Mouse (Mus musculus): ENCODE measurements around the gene Mtch1.

Mtch1 gene

DNA sequence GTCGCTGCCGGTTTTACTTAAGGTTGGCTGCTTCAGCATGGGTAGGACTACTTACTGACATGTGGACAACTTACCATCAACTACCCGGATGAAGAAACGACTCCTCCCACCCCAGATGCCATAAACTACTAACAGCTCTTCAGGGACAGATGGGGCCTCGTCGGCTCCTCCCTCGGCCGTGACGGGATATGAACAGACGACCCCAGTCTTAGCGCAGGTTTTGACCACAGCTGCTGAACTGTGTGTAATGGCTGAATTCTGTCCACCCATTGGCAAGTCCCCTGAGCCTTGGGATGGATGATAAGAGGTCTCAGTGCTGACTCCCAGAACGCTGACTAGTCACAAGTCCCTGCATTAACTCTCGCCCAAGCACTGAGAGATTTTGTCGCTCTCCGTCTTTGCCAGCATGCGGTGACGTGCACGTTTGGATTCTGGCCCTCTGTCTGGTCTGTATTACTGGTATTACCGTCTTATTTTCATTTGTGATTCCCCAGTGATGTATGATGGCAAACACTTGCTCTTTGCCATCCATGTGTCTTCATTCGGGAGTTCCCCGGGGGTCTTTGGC lies 37.6 kb downstream of the Mtch1 start:
- no peak for DNase-seq (ENCODE audit: low spot score in 2 of 2)

DNA sequence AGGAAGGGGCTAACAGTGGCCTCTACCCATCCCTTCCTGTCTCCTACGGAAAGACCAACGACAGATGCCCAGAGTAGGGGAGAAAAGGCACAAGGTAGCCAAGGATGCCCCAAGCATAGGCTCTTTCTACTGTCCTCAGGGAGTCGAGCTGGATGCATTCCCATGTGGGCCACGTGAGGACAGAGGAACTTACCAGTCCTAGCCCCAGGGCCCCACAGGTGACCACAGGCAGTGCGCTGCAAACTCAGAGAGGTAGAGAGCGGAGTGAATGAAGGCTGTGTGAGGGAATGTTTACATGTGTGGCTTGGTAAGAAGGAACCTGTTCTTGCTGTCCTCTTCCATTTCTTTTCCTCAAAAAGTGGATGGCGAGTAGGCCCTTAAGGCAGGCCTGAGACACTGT lies 41.9 kb downstream of the Mtch1 start:
- no peak for DNase-seq (ENCODE audit: low spot score in 2 of 2)

DNA sequence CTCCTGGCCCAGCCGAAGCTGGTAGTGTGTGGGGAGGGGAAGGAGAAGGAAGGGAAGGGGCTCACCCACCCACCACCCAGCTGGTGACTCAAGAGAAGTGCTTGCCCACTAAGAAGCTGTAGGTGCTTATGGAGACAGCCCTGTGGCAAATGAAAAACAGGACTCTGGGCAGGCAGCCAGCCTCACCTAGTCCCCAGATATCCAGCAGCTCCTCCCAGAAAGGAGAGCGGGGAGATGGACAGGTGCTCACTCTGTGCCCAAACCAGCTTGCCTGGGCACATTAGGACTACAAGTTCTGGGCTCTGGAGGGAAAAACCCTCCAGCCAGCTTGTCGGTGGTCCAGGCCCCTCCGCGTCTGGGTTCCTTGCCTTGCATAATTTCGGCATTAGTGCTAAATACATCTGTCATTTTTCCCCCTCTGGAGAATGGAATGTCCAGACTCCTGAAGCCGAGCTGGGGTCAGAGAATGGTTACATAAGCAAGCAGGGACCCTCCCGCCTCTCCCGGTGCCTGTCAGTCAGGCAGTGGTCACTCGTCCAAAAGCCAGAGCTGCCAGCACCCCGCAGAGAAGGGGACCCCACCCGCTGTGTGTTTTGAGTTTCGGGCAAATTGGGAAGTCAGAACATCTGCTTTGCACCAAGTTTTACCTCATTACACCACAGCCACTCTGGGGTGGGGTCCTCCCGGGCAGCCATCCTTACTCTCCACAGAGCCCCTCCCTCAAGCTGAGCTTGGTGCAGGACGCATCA lies 42.5 kb downstream of the Mtch1 start:
- no peak for DNase-seq (ENCODE audit: low spot score in 2 of 2)

DNA sequence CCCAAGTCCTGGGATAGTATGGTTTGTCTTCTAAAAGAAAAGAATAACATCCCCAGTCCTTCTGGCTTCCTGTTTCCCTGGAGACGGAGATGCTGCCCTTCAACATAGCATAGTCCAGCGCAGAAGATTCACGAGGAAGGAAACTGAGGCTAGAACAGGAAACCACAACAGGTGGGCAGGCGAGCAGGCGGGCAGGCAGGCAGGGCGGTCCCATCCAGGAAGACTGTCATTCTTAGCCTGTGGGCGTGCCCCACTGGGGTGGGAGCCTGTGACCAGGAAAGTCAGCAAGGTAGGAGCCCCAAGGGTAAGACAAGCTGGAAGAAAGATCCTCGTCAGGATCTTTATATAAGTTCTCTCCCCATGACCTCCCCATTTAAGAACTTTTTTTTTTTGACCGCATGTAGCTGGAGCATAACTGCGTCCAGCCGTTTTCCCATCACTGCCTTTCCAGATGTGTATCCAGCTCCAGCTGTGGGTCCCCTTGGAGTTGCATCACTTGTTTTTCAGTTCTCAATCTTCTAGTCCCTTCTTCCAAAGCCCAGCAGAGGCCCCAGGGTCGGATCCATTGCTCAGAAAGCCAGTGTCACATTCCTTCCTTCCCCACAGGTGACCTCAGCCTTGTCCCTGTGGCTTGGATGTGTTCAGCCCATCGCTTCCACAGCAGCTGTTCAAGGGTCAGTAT lies 43.2 kb downstream of the Mtch1 start:
- DNase-seq (ENCODE audit: low spot score in 2 of 2): no peak

DNA sequence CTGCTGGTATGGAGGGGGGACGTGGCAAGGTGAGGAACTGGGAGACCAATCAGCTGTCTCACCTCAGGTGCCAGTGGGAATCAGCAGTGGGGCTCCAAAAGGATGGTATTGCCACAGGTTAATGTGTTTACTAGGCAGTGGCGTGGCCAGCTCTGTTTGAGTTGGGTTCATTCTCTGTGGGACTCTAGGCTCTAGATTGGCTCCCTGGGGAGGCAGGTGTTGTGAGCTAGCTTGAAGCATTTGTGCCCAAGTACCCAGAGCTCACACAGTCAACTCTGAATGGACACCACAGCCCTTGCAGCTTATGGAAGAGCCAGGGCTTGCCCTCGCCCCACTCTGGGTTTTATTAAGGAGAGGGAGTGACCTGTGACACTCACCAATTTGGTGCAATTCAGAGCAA lies 43.9 kb downstream of the Mtch1 start:
- no peak for DNase-seq (ENCODE audit: low spot score in 2 of 2)

DNA sequence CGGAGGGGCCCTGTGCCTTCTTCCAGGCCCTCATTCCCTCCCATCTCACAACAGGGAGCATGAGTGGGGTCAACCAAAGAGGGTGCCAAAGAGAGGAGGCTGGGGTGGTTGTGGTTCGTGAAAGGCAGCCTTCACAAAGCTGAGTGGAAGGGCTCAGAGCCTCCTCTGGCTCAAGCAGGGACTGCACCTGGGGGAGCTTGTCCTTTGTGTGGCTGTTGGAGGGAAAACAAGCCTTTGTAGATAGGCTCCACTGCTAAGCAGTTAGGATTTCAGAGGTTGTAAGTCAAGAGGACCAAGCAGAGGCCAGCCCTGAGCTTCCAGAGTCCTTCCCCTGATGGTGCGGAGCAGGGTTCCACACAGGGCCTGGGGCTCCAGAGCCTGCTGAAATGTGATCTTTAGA lies 44.6 kb downstream of the Mtch1 start:
- no peak for DNase-seq (ENCODE audit: low spot score in 2 of 2)

DNA sequence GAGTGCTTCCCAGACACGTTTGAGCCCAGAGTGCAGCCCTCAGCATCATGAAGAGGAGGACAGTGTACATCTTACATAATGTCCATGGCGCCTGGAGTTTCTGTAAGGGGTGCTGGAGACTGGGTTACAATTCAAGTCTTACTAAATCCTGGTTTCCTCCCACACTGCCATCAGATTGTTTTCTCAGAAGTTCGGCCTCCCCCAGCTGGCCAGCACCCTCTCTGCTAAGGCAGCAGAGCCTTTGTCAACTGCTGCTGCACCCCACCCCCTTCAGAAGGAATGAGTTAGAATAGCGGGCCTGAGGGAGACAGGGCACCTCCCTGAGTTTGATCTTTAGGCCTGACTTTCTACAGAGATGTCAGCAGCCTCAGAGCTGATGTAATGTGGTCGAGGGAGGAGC lies 45.6 kb downstream of the Mtch1 start:
- no peak for DNase-seq (ENCODE audit: low spot score in 2 of 2)

DNA sequence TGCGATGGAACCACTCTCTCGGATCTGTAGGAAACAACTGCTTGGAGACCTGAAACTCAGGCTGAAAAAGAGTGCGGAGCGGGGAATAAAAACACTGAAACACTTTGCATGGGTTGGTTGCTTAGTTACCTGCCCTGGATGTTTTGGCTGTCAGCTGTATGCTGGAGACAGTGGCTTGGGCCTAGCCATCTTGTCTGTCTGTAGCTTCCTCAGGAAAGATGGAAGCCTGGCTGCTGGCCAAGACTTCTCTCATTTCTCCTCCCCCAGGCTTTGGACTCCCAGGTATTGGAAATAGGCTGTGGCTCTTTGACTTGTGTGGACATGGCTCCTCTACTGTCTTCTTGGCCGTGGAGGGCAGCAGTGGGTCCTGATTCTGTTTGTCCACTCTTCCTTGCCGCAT lies 46.3 kb downstream of the Mtch1 start:
- DNase-seq (ENCODE audit: low spot score in 2 of 2): no peak

DNA sequence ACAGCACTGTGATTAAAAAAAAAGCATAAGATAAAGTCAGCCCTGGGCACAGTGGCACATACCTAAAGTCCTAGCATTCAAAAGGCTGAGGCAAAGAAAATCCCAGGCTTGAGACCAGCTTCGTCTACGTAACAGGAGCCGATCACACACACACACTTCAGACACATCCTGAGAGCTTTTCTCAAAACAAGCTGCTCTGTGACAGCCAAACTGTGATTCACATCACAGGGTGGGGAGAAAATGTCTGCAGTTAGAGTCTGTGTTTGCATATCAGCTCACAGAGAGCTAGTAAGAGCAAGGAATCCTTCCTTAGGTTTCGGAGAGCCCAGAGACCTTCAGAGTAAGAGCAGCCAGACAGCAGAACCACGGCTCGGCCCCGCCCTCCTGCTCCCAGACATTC lies 46.8 kb downstream of the Mtch1 start:
- DNase-seq (ENCODE audit: low spot score in 2 of 2): no peak

DNA sequence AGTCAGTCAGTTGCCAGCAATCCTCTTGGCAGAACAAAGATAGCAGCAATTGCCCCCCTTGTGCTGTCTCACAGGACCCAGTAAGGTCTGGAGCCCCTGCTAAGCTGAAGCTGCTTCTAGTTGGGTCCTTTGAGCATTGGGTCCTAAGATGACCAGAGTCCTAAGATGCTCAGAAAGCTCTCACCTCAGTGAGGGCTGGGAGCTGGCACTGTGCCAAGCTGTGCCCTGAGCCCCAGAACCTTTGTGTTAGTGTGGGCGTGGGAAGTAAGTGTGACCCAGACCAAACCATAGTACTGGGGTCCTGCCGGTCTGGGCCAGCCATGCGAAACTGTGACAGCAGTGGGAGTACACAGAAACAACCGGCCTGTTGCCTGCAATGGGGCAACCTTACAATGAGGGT lies 48.5 kb downstream of the Mtch1 start:
- no peak for DNase-seq (ENCODE audit: low spot score in 2 of 2)

DNA sequence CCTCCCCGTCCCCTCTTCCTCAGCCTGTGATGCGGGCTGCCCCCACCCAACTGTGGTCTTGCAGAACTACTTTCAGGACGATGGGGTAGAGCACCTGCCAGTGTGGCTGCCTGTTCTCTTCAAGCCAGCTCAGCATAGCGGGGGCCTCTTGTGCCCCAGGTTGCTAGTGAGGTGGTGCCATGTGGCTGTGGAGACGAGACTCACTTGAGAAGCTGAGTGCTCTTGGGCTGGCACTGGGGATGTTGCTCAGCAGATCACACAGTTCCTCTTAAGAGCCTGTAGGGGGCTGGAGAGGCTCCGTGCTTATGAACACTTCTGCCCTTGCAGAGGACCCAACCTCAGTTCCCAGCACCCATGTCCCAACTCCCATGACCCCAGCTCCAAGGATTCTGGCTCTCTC lies 49.9 kb downstream of the Mtch1 start:
- no peak for DNase-seq (ENCODE audit: low spot score in 2 of 2)

DNA sequence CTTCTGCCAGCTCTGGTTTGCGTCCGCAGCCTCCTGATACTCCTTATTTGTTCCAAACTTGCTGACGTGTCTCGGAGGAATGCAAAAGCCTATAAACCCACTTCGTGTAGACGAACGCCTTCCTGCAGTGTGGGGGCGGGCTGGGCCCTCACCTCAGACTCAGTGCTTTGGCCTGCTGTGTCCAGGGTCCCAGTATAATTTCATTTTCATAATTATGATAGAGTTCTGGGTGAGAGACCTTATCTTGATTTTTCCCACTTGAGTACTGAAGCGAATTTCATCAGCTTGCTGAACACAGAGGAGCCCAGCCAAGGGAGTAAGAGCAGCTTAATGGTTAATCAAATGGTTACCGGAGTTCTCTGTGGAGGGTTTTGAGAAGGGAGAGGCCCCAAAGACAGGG lies 50.4 kb downstream of the Mtch1 start:
- no peak for DNase-seq (ENCODE audit: low spot score in 2 of 2)

DNA sequence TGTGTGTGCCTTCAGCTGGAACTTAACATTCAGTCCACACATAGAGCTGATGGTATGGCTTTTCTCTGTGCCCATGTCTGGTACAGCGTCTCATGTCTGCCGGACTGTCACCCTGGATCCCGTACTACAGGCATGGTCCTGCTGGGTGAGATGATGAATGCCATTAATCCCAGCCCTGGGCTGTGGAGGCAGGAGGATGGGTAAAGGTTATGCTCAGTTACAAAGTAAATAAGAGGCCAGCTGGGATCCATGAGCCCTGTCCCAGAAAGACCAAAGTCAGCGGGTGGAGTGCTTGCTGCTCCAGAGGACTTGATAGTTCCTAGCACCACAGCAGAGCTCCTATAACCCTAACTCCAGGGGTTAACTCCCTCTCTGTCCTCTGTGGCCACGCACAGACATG lies 51.9 kb downstream of the Mtch1 start:
- DNase-seq (ENCODE audit: low spot score in 2 of 2): no peak

DNA sequence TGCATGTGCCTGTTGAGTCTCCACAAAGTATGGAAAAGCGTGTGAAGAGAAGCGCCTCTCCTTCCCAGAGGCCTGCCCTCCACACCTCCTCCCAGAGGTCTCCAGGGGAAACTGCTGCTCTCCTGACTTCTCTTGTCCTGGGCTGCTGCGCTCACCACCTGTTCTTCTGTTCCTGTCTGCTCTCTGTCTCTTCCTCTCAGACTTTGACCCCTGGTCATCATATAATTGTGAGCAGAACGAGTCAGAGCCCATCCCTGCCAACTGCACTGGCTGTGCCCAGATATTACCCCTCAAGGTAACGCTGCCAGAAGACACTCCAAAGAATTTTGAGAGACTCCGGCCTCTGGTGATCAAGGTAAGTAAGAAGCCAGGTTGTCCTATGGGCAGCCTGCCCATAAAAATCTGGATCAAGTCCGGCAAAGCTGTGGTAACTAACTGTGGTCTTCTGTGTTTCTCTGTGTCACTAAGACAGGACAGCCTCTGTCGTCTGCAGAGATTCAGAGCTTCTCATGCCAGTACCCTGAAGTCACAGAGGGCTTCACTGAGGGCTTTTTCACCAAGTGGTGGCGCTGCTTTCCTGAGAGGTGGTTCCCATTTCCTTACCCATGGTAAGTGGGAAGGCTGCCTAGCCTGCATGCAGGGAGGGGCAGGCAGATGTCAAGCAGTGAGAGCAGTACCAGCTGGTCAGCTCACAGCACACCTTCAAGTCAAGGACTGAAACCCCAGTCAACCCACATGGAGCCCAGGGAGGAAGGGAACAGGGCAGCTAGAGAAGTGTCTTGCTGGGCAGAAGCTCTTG lies 53.7 kb downstream of the Mtch1 start:
- no peak for DNase-seq (ENCODE audit: low spot score in 2 of 2)

DNA sequence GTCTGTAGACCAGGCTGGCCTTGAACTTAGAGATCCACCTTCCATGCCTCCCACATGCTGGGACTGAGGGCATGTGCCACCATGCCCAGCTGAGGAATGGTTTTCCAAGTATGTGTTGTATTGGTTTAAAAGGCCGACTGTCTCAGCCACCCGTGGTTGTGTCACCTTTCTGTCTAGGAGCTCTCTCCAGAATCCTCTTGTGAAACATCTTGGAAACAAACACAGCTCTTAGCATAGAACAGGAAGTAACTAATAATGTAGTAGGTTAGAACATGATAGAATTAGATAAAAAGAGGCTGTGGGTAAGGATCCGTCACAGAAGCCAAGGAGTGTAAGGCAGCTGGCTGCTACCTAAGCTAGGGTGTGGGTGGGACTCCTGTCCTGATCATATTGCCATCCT lies 54.7 kb downstream of the Mtch1 start:
- DNase-seq (ENCODE audit: low spot score in 2 of 2): no peak

DNA sequence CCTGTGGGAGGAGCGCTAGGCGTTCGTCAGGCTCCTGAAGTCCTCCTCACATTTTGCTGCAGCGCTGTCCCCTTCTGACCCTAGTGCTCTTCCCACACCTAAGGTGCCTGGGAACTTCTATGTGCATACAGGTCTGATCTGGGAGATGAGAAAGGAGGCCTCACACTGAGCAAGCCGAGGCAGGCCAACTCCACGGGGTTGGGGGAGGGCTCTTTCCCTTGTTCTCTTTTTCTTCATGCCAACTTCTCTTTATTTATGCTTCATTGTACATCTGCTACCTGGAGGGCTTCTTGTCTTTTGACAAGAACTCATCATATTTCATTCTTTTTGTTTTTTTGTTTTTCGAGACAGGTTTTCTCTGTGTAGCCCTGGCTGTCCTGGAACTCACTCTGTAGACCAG lies 55.9 kb downstream of the Mtch1 start:
- no peak for DNase-seq (ENCODE audit: low spot score in 2 of 2)

DNA sequence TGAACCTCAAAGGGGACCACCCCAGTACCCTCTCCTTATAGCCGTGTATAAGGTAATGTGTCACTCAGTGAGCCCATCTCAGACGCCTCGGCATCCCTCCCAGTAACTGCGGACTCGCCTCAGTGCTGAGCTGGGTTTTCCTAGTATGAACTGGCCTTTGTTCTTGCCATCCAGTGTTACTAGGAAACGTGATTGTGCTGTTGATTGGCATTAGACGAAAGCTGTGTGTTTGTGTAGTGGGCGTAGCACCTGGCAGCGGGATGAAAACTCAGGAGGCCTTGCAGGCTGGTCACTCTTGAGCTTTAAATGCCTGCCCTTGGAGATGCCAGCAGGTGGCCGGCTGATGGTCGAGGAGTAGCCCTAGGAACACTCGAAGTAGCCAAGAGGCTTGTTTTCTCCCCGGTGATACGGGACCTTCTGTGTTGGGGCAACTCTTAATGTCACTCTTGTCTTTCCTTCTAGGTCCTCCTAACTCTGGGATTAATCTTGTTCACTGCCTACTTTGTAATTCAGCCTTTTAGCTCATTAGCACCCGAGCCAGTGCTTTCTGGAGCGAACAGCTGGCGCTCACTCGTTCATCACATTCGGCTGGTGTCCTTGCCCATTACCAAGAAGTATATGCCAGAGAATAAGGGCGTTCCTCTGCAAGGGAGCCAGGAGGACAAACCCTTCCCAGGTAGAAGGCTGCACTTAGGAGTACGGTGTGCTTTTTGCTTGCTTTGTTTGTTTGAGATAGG lies 65.3 kb downstream of the Mtch1 start:
- DNase-seq (ENCODE audit: low spot score in 2 of 2): no peak

All from frontal cortex, postnatal 10 days (tissue).